Mouse (Mus musculus): ENCODE results near the gene Itln1. TPM values are rescaled to one million over a fixed set of nuclear protein-coding genes. Genes with fewer than 3 reads are reported as not detected.
A peak's percentile ranks its signal among the peaks of the same experiment; 100 is the strongest.

Gene Itln1
- total RNA-seq, 1 experiment: not detected

- H3K4me1 ChIP-seq (ENCODE audit: control insufficient read depth in 2 of 2, insufficient read depth in 2 of 2, low read length in 2 of 2, poor library complexity in 1 of 2): peaks cover 3 to 9% of the 10 kb centered on the region in 2 experiments; a peak in 3 of 4 replicates
- no peak for DNase-seq (ENCODE audit: low read depth, low spot score)
- in situ Hi-C loops (cut with MboI; ENCODE audit: low sequenced_read_pairs in 2 of 2, unreplicated experiment in 2 of 2): no loop called here
- TF ChIP-seq MAFK (IDR thresholded peaks at IDR 0.05; ENCODE audit: insufficient read depth, low read depth, low read length): peak; percentile 71
- no peak for TF ChIP-seq CHD2 (IDR thresholded peaks at IDR 0.05; ENCODE audit: low read depth, low read length)
- H3K27ac ChIP-seq (ENCODE audit: insufficient read depth, low read depth, low read length, poor library complexity, severe bottlenecking): no peak overlapping the region
- H3K9me3 ChIP-seq (ENCODE audit: control insufficient read depth, insufficient read depth, low read depth, low read length): no peaks in the 10 kb centered on the region
- no peaks in the 10 kb centered on the region for H3K36me3 ChIP-seq (ENCODE audit: control insufficient read depth, insufficient read depth, low read length, poor library complexity, severe bottlenecking)
- peak overlapping the region; percentile 67; the same call in 1 of the 2 replicates for H3K9ac ChIP-seq (ENCODE audit: insufficient read depth, low read depth, low read length, poor library complexity, severe bottlenecking)
- no peak overlapping the region for H3K4me3 ChIP-seq (ENCODE audit: insufficient read depth in 1 of 2, low read depth in 1 of 2, low read length in 2 of 2, poor library complexity in 1 of 2, severe bottlenecking in 1 of 2)
Observed at GRCm38 (mm10) chr1:171470371-171470871, 64.7 kb downstream of the Itln1 start.

- no peak for TF ChIP-seq CHD2 (IDR thresholded peaks at IDR 0.05; ENCODE audit: low read depth, low read length)
- TF ChIP-seq ZNF384 (IDR thresholded peaks at IDR 0.05; ENCODE audit: low read depth, low read length): no peak
- no peak for TF ChIP-seq HCFC1 (IDR thresholded peaks at IDR 0.05; ENCODE audit: borderline replicate concordance, insufficient read depth, low read length)
- TF ChIP-seq ZC3H11A (IDR thresholded peaks at IDR 0.05; ENCODE audit: borderline replicate concordance, low read depth, low read length): no peak
- TF ChIP-seq MAFK (IDR thresholded peaks at IDR 0.05; ENCODE audit: insufficient read depth, low read depth, low read length): no peak
- H3K9me3 ChIP-seq (ENCODE audit: control insufficient read depth, insufficient read depth, low read depth, low read length): no peaks in the 10 kb centered on the region
- in situ Hi-C loops (cut with MboI; ENCODE audit: low sequenced_read_pairs in 2 of 2, unreplicated experiment in 2 of 2): no loop called here
- no peak for DNase-seq (ENCODE audit: low read depth, low spot score)
- H3K27ac ChIP-seq (ENCODE audit: insufficient read depth, low read depth, low read length, poor library complexity, severe bottlenecking): no peak overlapping the region
- no peaks in the 10 kb centered on the region for H3K36me3 ChIP-seq (ENCODE audit: control insufficient read depth, insufficient read depth, low read length, poor library complexity, severe bottlenecking)
- H3K4me3 ChIP-seq (ENCODE audit: insufficient read depth in 1 of 2, low read depth in 1 of 2, low read length in 2 of 2, poor library complexity in 1 of 2, severe bottlenecking in 1 of 2): no peak overlapping the region
- H3K9ac ChIP-seq (ENCODE audit: insufficient read depth, low read depth, low read length, poor library complexity, severe bottlenecking): no peak overlapping the region
- H3K4me1 ChIP-seq (ENCODE audit: control insufficient read depth in 2 of 2, insufficient read depth in 2 of 2, low read length in 2 of 2, poor library complexity in 1 of 2): peaks cover 3 to 9% of the 10 kb centered on the region in 2 experiments; a peak in 3 of 4 replicates
Observed at GRCm38 (mm10) chr1:171469678-171470077, 65.4 kb downstream of the Itln1 start.

Other genes starting within 250 kb of the Itln1 start
- gene Usp21, start 247.3 kb downstream of the Itln1 start, total RNA-seq (2012; rRNA removed): 23.1 and 30.7 TPM in 2 replicates
- gene Ufc1, start 240.3 kb downstream of the Itln1 start, total RNA-seq (2012; rRNA removed): 59.1 and 78.8 TPM in 2 replicates
- 23.9 and 25.7 TPM in 2 replicates for gene Dedd, start 206.1 kb downstream of the Itln1 start, total RNA-seq (2012; rRNA removed)
- 18.1 and 24.4 TPM in 2 replicates for gene Nit1, start 189.6 kb downstream of the Itln1 start, total RNA-seq (2012; rRNA removed)
- gene Pfdn2, start 189.6 kb downstream of the Itln1 start, total RNA-seq (2012; rRNA removed): 41.1 and 41.6 TPM in 2 replicates
- 0.85 and 1.1 TPM in 2 replicates for gene Klhdc9, start 174.5 kb downstream of the Itln1 start, total RNA-seq (2012; rRNA removed)
- gene Nectin4, start 165.2 kb downstream of the Itln1 start, total RNA-seq (2012; rRNA removed): 1.9 and 3.0 TPM in 2 replicates
- 8.0 and 9.0 TPM in 2 replicates for gene Arhgap30, start 146.3 kb downstream of the Itln1 start, total RNA-seq (2012; rRNA removed)
- 151 and 164 TPM in 2 replicates for gene Usf1, start 124.0 kb downstream of the Itln1 start, total RNA-seq (2012; rRNA removed)
- 6.2 and 11.2 TPM in 2 replicates for gene Tstd1, start 116.4 kb downstream of the Itln1 start, total RNA-seq (2012; rRNA removed)
- gene F11r, start 97.8 kb downstream of the Itln1 start, total RNA-seq (2012; rRNA removed): 74.9 and 132 TPM in 2 replicates
- 3.2 and 4.0 TPM in 2 replicates for gene Alyref2, start 31.8 kb downstream of the Itln1 start, total RNA-seq (2012; rRNA removed)
- gene Cd244a, start 23.9 kb upstream of the Itln1 start, total RNA-seq (2012; rRNA removed): not detected in 2 replicates
- 0.13 TPM in 1 of 2 replicates, not detected in the other for gene Ly9, start 72.1 kb upstream of the Itln1 start, total RNA-seq (2012; rRNA removed)
- not detected in 2 replicates for gene Slamf7, start 117.7 kb upstream of the Itln1 start, total RNA-seq (2012; rRNA removed)
- gene Cd48, start 146.7 kb upstream of the Itln1 start, total RNA-seq (2012; rRNA removed): 0.22 TPM in 1 of 2 replicates, not detected in the other
- gene Slamf1, start 231.8 kb upstream of the Itln1 start, total RNA-seq (2012; rRNA removed): 0.63 and 0.67 TPM in 2 replicates

All from ES-E14 (cell line).